Mouse (Mus musculus) adrenal gland, adult 18-20 months (tissue): ENCODE measurements around the gene Cdc42ep3. TPM values are rescaled to one million over a fixed set of nuclear protein-coding genes. Genes with fewer than 3 reads are reported as not detected.

ENCODE experiments used
- DNase-seq, 2 experiments: peaks; one replicate each; pipeline ENCODE4 v3.0.0; 2021 to 2022; ENCODE audit warnings: low spot score in 2 of 2
- total RNA-seq, 2 experiments: library from RNA; stranded (reverse); gene quantifications; 1 replicate in 1 of 2; 2 replicates in 1 of 2; pipeline ENCODE4 v1.2.3; 2021

The Cdc42ep3 gene
- total RNA-seq, 2 experiments from 2014 or later: 9.0 to 11.2 TPM

DNA sequence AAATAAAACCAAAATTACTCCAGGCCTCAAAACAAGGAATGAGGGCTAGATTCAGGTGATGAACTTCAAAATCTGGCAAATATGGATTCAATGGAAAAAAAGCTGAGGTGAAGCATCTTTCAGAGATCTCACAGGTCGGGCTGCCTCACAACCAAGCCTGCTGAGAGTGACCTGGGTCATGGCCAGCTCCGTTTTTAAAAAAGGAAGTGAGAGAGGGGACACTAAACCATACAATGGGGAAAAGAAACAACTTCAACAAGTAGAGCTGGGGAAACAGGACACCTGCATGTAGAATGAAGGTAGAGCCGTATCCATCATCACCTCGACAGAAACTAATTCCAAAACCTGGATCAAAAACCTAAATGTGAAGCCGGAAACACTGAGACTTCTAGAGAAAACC lies 63.2 kb downstream of the Cdc42ep3 start:
- no peak for DNase-seq

DNA sequence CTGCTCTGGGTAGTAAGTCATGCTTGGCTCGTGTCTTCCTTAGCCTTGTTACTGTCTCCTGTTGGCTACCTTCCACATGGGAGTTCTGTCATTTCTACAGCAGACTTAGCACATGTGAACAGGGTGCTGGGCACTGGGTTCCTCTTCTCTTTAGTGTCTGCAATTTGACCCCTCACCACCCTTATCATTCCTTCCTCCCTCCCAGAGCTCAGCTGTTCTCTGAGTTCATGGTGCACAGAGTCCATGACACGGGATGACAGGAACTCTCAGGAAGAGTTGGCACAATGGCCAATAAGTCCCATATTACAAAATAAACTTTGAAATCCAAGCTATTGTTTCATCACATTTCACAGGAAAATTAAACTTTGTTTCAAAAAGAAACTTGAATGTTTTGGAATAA lies 64.2 kb downstream of the Cdc42ep3 start:
- DNase-seq: no peak

DNA sequence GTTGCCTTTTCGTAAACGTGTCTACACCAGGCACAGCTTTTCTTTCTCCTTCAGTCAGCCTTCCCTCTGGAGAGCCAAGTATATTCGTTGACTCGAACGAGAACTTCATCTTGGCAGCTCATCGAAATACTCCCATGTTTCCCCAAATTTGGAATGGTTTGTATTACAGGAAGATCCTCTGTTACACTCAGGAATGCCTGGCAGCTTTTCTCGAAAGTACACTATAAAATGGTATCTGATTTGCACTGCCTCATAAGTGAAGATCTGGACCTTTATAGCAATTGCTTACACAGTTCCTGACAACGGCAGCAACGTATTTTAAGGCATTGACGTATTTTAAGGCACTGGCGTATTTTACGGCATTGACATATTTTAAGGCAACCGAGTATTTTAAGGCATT lies 67.6 kb downstream of the Cdc42ep3 start:
- DNase-seq: no peak

DNA sequence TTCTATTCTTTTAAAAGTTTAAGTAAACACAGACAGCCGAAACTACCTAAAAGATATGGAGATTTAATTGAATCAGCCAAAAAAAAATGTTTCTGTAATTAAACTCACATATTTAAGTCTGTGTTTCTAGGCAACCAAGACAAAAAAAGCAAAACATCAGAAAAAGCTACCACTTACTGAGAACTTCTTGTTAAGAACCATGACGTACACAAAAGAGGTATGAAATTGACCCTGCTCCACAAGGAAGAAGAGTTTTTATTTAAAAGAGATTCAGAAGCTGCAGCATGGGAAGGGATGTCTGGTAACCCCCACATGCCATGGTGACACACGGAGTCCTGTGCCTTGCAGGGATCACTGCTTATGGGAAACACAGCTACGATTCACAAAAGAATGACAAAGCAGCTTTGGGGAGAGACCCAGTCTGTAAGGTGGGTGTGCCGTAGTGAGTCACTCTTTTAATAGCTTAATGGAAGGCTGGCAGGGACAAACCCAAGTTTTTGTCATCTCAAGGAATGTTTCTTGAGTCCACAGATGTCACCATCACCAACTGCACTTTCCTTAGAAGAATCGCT lies 69.8 kb downstream of the Cdc42ep3 start:
- no peak for DNase-seq
